Mouse (Mus musculus): ENCODE data around the gene Eif2b1.
A peak's percentile ranks its signal among the peaks of the same experiment; 100 is the strongest.
"Not testable (repeated sequence)": the region's sequence is repeated elsewhere in the genome, so short reads cannot be mapped to it uniquely, and the experiment has no call there.

The Eif2b1 gene

DNA sequence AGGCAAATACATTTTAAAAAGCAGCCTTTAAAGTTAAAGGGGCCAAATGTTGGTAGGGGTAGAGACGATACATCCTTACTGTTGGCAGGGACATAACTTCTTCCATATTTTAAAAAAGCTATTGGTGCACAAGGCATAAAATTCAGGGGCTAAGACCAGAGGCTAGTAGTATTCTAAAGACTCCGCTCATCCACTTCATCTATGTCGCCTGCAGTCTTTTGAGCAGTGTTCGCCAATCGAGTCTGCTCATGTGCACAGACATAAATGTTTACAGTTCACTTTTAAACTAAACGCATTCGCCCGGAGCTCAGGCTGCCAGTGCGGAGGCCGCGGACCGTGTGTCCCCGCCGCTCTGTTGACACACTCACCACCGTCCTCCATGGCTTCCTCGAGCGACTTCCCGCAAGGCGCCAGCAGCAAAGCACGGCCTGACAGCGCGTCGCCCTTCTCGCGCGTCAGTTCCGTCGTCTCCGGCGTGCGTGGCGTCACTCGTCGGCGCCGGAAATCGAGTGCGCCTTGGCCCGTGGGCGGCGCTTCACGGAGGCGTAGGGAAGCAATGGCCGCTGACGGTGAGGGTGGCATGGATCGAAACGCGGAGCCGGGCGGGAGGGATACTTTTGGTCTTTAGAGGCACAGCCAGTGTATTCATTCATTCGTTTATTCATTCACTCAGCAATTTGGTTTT is at the start of gene Eif2b1, which contains the start of gene Gtf2h3:
Gene Eif2b1 (minus strand): TSS at position 499 of the 685 bp plus-strand sequence.
Gene Gtf2h3 (plus strand): TSS at position 508 of the 685 bp plus-strand sequence.
- peak; percentile 89 for DNase-seq (ENCODE audit: low spot score)

DNA sequence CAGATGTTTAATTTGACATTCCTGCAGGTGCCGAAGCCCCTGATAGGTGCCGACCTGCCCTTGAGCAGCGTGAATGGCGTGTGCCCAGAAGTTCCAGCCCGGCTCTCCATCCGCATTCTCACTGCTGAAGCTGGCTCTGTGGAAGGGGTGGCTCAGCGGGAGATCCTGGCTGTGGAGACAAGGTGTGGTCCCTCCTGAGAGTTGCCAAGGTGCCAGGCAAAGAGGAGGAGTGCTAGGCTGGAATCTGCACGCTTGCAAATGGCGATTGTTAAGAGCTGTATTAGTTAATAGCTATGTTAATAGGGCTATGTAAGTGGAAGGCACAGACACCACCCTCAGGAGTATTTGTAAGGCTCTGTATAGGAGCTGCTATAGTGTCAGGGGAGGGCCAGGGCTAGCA is 45.4 kb upstream of the Eif2b1 start:
- no peak for DNase-seq (ENCODE audit: low spot score)

DNA sequence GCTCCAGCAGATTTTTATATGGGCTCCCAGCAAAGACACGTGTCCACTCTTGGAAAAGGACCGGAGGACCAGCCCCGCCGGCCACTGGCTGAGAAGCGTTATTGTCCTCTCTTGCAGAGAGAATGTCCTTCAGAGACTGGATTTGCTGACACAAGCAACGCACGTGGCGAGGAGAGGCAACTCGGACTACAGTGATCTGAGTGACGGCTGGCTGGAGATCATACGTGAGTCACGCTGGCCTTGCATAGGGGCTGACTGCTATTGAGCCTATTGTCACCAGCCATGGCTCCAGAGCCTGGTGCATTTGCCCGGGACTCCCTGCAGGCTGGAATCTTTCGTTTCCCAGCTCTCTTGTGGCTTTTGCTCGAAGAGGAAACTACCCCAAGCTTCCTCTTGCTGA is 44.0 kb upstream of the Eif2b1 start:
- DNase-seq (ENCODE audit: low spot score), result no peak

DNA sequence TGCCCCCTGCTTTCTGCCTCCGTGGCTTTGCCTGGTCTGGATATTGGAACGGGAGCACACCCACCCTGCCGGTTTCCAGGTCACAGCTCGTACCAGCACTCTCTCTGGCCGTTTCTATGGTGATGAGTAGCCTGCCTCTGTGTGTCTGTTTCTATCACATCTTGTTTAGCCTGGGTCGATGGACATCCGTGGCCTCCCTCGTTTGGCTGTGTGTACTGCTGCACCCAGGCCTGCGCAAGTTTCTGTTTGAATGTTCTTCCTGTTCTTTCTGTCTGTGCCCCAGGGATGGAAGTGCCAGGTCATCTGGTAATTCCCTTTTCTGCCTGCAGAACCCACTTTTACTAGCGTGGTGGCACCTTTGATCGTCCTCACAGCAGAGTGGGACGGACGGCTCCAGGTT is 42.4 kb upstream of the Eif2b1 start:
- DNase-seq (ENCODE audit: low spot score), result no peak

DNA sequence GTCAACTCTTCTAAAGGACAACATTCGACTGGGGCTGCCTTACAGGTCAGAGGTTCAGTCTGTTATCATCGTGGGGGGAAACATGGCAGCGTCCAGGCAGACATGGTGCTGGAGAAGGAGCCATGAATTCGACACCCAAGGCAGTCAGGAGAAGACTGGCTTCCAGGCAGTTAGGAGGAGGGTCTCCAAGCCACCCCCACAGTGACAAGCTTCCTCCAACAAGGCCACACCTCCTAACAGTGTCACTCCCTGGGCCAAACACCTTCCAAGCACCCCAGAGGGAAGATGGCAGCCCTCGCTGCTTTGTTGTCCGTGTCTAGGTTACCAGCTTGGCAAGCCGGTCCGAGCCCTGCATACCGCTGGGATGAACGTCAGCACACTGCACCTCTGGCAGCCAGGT is 39.8 kb upstream of the Eif2b1 start:
- no peak for DNase-seq (ENCODE audit: low spot score)

DNA sequence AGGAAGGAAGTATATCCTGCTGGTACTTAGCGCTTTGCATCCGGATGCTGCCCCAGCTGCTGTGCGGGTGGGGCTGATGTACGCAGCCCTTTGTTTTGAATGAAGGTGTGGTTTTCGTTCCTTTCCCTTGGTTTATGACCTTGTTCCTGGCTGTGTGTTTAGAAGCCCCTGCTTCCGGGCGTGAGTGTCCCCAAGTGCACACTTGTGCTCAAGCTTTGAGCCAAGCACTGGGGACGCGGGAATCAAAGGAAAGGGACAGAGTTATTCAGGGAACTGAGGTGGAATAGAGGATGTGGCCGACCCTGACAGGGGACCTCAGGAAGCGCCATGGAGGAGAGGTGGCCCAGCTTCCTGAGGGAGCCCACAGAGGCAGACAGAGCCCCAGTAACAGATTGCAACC is 35.8 kb upstream of the Eif2b1 start:
- peak; percentile 7 for DNase-seq (ENCODE audit: low spot score)

DNA sequence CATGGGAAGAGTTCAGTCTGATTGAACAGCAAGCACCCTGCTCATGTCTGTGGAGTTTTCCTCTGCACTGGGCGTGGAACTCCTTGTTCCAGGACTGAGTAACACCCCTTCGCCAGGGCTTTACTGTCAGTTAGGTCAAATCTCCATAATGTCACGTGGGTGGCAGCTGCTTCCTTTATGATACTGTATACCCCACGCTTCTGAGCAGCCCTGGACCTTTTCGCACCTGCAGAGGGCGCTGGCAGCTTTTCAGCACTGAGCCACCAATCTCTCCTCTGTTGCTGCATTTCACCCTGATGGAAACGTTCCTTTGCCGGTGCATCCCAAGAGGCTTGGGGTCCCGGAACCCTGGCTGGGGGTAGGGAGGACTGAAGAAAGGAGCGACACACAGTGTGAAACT is 32.0 kb upstream of the Eif2b1 start:
- DNase-seq (ENCODE audit: low spot score), result no peak

DNA sequence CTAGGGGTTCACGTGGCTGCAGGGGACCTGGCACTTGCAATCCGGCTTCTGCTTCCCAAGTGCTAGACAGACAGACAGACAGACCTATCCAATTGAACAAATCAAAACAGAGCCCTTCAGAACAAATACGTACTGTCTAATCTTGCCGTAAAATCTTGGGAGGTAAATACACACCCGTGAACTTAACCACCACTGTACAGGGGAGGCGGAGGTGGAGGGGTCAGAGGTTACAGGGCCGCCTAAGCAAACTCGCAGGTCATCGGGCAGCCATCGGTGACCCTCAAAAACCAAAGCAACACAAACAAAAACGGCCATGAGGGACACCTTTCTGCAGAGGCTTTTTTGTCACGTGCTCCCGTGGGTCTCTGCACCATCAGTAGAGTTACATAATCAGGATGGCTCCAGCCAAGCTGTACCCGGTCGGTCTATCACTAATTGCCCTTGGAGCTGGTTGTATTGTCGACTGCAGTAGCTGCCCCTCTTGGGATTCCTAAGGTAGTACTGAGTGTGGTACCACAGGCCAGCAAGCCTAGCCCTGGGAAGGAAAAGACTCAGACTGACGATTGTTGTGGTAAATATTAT is 26.2 kb upstream of the Eif2b1 start:
- peak; percentile 78 for DNase-seq (ENCODE audit: low spot score)

DNA sequence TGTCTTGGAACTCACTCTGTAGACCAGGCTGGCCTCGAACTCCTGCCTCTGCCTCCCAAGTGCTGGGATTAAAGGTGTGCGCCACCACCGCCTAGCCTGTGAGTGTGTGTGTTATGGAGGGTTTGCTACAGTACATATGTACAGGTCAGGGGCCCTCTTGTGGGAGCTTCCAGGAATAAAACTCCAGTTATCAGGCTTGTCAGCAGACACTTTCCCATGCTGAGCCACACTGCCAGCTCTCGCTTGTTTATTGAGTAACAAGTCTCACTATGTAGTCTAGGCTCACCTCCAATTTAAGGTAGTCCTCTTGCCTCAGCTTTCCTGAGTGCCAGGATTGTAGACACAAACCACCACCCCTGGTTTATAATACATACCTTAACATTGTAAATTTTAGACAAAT is 25.4 kb upstream of the Eif2b1 start:
- DNase-seq (ENCODE audit: low spot score), result no peak

DNA sequence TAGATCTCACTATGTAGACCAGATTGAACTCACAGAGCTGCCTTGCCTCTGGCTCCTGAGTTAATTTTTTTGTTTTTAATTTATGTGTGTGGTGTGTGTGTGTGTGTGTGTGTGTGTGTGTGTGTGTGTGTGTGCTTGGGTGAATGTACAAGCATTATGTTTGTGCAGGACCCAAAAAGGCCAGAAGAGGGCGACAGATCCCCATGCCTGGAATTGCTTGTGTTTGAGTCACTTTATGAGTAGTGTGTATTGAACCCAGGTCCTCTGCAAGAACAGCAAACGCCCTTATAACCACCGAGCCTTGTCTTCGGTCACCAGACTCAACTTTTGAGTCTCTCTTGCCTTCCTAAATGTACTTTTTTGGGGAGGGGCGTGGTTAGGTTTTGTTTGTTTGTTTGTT is 23.4 kb upstream of the Eif2b1 start:
- peak; percentile 22 for DNase-seq (ENCODE audit: low spot score)

DNA sequence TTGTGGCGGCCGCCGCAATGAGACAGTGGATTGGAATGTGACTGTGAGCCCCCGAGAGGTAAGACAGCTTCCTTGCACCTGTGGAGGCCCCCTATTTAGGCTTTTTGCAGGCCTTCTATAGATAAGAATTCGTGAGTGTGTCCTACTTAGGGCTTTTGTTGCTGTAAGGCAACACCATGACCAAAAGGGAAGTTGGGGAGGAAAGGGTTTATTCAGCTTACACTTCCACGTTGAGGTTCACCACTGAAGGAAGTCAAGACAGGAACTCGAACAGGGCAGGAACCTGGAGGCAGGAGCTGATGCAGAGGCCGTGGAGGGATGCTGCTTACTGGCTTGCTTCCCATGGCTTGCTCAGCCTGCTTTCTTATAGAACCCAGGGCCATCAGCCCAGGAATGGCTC is 20.8 kb upstream of the Eif2b1 start:
- not testable (repeated sequence) for DNase-seq (ENCODE audit: low spot score)

DNA sequence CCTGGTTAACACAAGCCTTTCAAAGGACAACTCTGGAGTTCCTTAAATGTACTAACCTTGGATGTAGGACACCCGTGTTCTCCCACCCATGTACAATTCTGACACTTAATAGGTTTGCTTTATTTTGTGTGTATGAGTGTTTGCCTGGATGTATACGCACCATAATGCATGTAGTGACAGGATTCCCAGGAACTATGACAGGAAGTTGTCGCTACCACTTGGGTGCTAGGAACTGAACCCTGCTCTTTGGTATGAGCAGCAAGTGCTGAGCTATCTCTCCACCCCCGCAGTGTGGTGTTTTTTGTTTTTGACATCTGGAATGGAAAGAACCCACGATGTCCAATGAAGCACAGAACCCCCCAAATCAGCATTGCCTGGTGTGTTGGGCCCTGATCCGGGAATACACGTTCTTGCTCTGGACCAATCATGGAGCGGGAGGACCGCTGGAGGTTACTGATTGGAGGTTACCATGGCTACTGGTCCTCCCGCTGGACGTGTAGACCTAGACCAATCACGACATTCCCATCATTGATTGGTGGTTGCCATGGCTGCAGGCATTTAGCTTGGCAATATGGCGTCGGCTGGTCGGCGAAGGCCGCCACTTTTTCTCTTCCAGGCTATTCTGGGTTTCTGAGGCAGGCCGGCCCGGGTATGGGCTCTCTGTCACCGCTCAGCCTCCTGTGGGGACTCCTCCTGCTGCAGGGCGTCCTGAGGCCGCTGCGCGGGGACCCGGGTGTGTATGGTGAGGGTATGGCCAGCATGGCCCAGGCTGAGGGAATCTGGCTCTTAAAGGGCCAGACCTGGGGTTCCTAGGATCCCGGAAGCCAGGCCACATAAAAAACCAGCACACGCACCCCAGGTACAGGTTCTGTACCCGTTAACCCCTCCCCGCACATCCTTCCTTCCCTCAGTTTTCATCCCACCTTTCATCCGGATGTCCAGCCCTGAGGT is 19.6 kb upstream of the Eif2b1 start:
- peak; percentile 92 for DNase-seq (ENCODE audit: low spot score)

DNA sequence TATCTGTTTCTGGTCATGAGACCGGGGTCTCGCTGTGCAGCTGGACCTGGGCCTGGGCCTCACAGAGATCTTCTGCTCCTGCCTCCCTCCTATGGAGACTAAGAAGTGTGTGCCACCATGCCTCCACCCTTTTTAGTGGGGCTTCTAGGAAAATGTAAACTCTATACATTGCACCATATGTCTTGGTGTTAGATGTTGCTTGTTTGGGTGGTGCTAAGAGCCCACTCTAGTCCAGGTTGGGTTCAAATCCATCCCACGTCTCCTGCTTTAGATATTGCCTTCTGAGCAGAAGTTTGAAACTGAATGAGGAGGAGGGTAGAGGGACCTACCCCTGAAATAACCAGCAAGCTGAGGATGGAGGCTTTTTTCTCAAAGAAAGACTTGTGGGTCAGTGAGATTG is 13.8 kb upstream of the Eif2b1 start:
- DNase-seq (ENCODE audit: low spot score), result no peak

DNA sequence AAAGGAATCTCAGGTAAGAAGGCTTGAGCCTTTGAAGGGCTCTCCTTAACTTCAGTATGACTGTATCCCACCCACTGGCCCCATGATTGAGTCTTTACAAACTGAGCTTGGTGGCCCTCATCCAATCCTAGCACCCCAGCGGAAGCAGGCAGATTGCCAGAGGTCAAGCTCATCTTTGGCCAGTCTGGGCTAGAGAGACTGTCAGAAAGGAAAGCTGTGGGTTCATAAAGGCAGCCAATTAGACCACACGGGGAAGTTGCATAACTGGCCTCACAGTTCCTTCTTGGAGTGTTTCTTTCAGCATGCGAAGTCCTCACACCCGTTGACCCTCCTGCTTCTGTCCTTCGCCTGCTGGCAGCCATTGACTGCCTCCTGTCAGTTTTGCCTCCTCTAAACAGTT is 3.6 kb upstream of the Eif2b1 start:
- no peak for DNase-seq (ENCODE audit: low spot score)

DNA sequence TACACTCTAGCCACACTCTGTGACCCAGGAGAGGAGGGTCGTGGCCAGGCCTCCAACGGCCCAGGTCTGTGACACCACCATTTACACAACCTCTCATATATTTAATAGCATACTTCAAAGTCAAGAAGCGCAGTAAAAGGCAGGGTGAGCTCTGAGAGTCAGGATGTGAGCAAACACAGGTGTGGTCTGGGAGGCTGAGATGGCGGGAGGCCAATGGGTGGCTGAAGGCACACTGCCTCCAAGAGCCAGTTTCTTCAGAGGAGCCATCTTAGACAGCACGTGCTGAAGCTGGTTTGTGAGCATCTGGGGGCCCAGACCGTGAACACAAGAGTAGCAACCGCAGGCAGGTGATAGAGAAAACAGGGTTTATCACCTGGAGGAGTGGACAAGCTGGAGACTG is 3.5 kb downstream of the Eif2b1 start:
- no peak for DNase-seq (ENCODE audit: low spot score)

DNA sequence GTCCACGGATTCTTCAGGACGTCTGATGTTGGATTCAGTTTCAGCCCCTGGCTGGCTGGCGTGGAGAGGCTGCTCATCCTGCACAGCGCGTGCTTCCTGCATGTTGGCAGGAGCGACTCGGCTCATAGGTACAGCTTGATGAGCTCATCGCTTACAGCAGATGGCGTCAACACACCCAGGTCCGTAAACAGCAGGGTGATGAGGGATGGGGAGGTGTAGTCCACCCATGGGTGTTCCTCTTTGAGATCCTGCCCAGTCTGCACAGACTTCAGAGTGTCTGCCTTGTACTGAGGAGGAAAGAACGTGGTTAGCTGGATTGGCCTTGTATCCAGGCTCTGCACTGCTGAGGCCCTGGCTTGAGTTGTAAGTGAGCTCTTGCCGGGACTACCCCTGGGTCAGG is 7.9 kb downstream of the Eif2b1 start:
- no peak for DNase-seq (ENCODE audit: low spot score)

DNA sequence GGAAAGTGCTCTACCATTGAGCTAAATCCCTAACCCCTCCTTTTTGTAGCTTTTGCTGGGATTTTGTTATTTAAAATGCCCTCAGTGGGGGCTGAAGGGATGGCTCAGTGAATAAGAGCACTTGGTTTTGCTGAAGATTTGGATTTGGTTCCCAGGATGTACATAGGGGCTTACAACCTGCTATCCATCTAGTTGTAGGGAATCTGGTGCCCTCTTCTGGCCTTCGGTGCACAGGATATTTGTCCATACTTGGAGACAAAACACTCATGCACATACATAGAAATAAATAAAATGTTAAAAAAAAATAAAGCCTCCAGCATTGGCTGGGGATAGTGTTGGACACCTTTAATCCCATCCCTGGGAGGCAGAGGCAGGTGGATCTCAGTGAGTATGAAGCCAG is 23.8 kb downstream of the Eif2b1 start:
- no peak for DNase-seq (ENCODE audit: low spot score)

DNA sequence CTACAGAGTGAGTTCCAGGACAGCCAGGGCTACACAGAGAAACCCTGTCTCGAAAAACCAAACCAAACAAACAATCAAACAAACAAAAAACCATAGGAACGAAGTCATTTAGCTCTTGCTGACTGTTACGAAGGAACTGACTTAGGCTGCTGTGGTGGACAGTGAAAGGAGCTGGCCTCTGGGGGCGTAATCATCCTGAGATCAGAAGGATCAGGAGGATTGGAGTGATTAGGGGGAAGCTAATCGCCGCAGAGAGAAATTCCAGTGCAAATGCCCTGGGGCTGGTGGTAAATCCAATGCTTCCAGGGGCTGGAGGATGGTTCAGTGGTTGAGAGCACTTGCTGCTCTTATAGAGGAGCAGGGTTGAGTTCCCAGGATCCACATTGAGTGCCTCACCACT is 25.3 kb downstream of the Eif2b1 start:
- no peak for DNase-seq (ENCODE audit: low spot score)

DNA sequence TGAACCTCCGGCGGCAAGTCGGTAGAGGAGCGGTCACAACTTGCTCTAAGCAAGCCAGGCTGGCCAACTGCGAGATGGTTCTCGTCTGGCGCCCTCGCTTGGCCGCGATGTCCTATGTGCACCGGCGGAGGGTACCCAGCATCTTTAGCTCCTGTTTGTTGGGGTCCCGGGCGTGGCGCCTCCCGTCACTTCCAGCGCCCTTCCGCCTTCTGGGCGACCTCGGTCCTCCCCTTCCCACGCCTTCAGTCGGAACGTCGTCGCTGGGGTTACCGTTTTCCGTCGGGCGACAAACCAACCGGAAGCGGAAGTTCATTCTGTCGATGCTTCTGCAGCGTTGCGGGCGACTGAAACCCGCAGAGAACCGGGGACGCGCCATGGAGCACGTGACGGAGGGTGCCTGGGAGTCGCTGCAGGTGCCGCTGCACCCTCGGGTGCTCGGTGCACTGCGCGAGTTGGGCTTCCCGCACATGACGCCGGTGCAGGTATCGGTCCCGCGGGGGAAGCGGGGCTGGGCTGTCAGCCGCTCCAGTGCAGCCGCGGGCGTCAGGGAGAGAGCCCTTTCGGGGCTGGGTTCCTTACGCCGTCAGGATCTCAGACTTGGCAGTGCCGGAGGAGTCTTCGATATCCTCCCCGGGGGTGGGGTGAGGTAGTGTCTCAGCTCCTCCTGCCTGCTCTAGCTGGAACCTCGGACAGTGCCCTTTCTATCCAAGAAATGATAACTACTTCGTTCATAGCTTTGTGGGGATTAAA is 26.2 kb downstream of the Eif2b1 start, which contains the start of gene Ddx55:
Gene Ddx55 (plus strand): TSS at position 307 of the 750 bp plus-strand sequence.
- peak; percentile 93 for DNase-seq (ENCODE audit: low spot score)

DNA sequence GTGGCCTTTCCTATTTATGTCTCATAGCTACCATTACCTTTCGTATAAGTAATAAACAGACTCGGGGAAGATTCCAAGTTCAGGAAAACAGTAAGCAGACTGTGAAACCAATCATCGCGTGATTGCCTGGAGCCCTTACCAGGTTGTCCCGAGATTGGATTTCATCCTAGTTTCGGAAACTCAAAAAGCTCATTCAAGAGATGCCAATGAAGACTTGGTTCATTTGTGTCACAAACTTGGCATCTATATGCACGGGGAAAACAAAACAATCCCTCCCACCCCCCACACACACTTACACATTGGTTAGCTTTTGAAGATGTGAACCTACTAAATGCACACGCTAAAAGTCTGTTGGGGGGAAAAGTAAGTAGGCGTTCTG is 26.8 kb downstream of the Eif2b1 start:
- DNase-seq (ENCODE audit: low spot score), result no peak

DNA sequence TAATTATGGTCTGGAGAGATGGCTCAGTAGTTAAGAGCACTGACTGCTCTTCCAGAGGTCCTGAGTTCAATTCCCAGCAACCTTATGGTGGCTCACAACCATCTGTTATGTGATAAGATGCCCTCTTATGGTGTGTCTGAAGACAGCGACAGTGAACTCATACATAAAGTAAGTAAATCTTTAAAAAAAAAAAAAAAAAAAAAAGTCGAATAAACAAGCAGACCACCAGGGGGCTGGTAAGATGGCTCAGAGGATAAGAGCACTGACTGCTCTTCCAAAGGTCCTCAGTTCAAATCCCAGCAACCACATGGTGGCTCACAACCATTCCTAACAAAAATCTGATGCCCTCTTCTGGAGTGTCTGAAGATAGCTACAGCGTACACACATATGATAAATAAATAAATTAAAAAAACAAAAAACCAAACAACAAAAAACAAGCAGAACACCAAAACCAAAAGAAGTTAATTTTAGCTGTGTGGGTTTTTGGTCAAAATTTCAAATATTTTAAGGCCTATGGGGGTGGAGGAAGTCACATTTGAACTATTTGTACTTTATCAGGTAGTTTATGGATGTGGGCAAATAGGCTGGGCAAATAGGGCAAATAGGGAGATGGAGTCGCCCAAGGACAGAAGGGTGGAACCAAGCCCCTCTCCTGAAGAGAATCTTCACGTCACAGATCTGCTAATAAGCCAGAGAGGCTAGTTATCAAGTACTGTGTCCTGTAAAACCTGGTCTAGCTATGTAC is 27.4 kb downstream of the Eif2b1 start:
- not testable (repeated sequence) for DNase-seq (ENCODE audit: low spot score)
